Mouse (Mus musculus): ENCODE measurements around the gene Vps13d. TPM values are rescaled to one million over a fixed set of nuclear protein-coding genes. Genes with fewer than 3 reads are reported as not detected.
"Not testable (repeated sequence)": the region's sequence is repeated elsewhere in the genome, so short reads cannot be mapped to it uniquely, and the experiment has no call there.

The Vps13d gene
- total RNA-seq, 2 experiments from 2014 or later = 62.2 to 72.8 TPM

- peak; percentile 86 to 97 for DNase-seq (ENCODE audit: low spot score in 2 of 2)
These were observed 19.4 kb upstream of the Vps13d start for GRCm38 (mm10) chr4:145213999-145214785.

GRCm38 (mm10) chr4:145211076-145211475 lies 16.3 kb upstream of the Vps13d start:
- DNase-seq (ENCODE audit: low spot score in 2 of 2) = no peak

GRCm38 (mm10) chr4:145210564-145210963 lies 15.8 kb upstream of the Vps13d start:
- DNase-seq (ENCODE audit: low spot score in 2 of 2) = no peak

- DNase-seq (ENCODE audit: low spot score in 2 of 2) = no peak
These were observed 14.9 kb upstream of the Vps13d start for GRCm38 (mm10) chr4:145209690-145210088.

GRCm38 (mm10) chr4:145209076-145209689 lies 14.4 kb upstream of the Vps13d start:
- no peak for DNase-seq (ENCODE audit: low spot score in 2 of 2)

GRCm38 (mm10) chr4:145207718-145208371 lies 13.0 kb upstream of the Vps13d start:
- peak; percentile 51 to 75 for DNase-seq (ENCODE audit: low spot score in 2 of 2)

- DNase-seq (ENCODE audit: low spot score in 2 of 2) = no peak
These were observed 10.0 kb upstream of the Vps13d start for GRCm38 (mm10) chr4:145204779-145205178.

- DNase-seq (ENCODE audit: low spot score in 2 of 2) = no peak
These were observed 8.5 kb upstream of the Vps13d start for GRCm38 (mm10) chr4:145203305-145203704.

- no peak for DNase-seq (ENCODE audit: low spot score in 2 of 2)
These were observed 6.6 kb upstream of the Vps13d start for GRCm38 (mm10) chr4:145201424-145201823.

- peak; percentile 49 to 80 for DNase-seq (ENCODE audit: low spot score in 2 of 2)
These were observed 5.3 kb upstream of the Vps13d start for GRCm38 (mm10) chr4:145199982-145200699.

- no peak for DNase-seq (ENCODE audit: low spot score in 2 of 2)
These were observed 1.8 kb upstream of the Vps13d start for GRCm38 (mm10) chr4:145196586-145196985.

- DNase-seq (ENCODE audit: low spot score in 2 of 2) = no peak
These were observed 367 bp upstream of the Vps13d start for GRCm38 (mm10) chr4:145195172-145195571.

GRCm38 (mm10) chr4:145193991-145194511 lies 754 bp downstream of the Vps13d start:
- no peak for DNase-seq (ENCODE audit: low spot score in 2 of 2)

GRCm38 (mm10) chr4:145193406-145193805 lies 1.4 kb downstream of the Vps13d start:
- no peak for DNase-seq (ENCODE audit: low spot score in 2 of 2)

- no peak for DNase-seq (ENCODE audit: low spot score in 2 of 2)
These were observed 2.1 kb downstream of the Vps13d start for GRCm38 (mm10) chr4:145192686-145193085.

- no peak for DNase-seq (ENCODE audit: low spot score in 2 of 2)
These were observed 6.2 kb downstream of the Vps13d start for GRCm38 (mm10) chr4:145188561-145188960.

GRCm38 (mm10) chr4:145187619-145188018 lies 7.2 kb downstream of the Vps13d start:
- DNase-seq (ENCODE audit: low spot score in 2 of 2) = no peak

GRCm38 (mm10) chr4:145178918-145179549 lies 15.8 kb downstream of the Vps13d start:
- no peak for DNase-seq (ENCODE audit: low spot score in 2 of 2)

GRCm38 (mm10) chr4:145165542-145165941 lies 29.3 kb downstream of the Vps13d start:
- not testable (repeated sequence) for DNase-seq (ENCODE audit: low spot score in 2 of 2)

GRCm38 (mm10) chr4:145164111-145164510 lies 30.7 kb downstream of the Vps13d start:
- DNase-seq (ENCODE audit: low spot score in 2 of 2) = no peak

GRCm38 (mm10) chr4:145161243-145161642 lies 33.6 kb downstream of the Vps13d start:
- no peak for DNase-seq (ENCODE audit: low spot score in 2 of 2)

Measured in layer of hippocampus, adult 18-20 months (tissue).